Mouse (Mus musculus): ENCODE measurements around the gene Hsf2bp.

DNA sequence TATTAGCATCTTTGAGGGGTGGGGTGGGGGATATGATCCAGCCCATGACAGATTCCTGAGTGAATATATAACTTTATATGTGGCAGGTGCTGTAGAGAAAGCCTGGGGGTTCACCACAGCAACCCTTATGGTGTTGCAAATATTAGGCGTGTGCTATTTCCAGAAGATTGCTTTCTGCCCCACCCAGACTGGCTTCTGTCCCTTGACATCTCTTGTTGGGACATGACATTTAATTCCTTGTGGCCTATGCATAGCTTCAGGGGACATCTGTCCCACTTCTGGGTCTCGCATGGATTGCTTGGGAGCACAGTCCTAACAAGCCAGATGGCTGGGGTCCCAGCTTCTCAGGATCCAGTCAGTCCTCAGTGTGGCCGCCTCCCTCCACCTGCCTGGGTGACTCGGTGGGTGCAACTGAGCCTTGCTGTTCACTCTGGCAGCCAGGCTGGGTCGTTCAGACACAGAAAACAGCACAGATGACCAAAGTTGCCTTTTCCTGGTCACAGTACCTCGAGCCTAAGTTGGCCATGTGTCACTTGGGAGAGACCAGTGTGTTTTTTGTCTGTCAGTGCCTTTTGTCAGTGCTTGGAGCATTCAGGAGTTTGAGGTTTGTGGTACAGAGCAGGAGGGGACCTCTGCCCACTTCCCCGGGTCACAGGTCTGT, 112.7 kb downstream of the Hsf2bp start:
- no peak for TF ChIP-seq CTCF (IDR thresholded peaks at IDR 0.05; ENCODE audit: low read depth)
- no peak for TF ChIP-seq EP300 (IDR thresholded peaks at IDR 0.05; ENCODE audit: low read depth)
